Mouse (Mus musculus) cortical plate, adult 2 months (tissue): ENCODE data around the gene Ubac2.

ENCODE experiments used
- CTCF ChIP-seq: fragments of 200-500 bp; IDR thresholded peaks from 2 replicates; pipeline ENCODE4 v1.5.1; 2011; ENCODE audit warnings: mild to moderate bottlenecking, control low read depth, low read length; ENCODE audit not compliant: insufficient read depth; ENCODE audit errors: extremely low read depth
- POLR2A ChIP-seq: fragments of 200-500 bp; IDR thresholded peaks from 2 replicates; pipeline ENCODE4 v1.6.1; 2011; ENCODE audit warnings: mild to moderate bottlenecking, low read length, control low read depth; ENCODE audit not compliant: insufficient read depth; ENCODE audit errors: extremely low read depth

- TF ChIP-seq POLR2A (no peak), CTCF (no peak)
Measured at GRCm38 (mm10) chr14:122056871-122057270, 178.5 kb downstream of the Ubac2 start.
